Mouse (Mus musculus): ENCODE measurements around the gene Vwce.

Gene Vwce

DNA sequence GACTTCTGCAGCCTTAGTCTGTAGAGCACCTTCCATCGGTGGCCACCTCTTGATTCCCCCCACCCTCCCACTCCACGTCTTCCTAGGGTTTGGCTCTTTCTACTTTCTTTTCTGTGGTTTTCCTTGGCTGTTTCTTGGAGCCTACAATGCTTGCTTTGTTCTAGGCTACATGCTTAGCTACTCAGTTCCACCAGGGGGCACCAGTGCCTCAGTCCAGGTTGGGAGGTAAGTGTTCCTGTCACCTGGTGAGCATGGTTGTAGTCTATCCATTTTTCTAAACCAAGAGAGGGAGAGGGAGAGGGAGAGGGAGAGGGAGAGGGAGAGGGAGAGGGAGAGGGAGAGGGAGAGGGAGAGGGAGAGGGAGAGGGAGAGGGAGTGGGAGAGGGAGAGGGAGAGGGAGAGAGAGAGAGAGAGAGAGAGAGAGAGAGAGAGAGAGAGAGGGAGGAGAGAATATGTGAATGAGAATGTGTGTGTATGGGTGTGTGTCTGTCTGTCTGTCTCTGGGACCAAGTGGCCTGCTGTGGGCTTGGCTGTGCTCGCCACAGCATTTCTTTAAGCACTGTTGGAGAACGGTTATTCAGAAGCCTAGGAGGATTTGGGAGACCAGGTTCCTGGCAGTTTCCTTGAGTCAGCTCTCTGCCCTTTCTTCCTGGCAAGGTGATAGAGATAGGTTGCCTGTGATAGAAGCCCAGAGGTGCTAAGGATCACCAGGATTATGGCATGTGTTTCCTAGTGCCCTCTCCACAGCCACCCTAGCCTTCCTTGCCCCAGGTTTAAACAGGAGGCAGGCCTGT, 80.9 kb downstream of the Vwce start:
- DNase-seq (ENCODE audit: low read depth, low spot score) = peak; percentile 82

DNA sequence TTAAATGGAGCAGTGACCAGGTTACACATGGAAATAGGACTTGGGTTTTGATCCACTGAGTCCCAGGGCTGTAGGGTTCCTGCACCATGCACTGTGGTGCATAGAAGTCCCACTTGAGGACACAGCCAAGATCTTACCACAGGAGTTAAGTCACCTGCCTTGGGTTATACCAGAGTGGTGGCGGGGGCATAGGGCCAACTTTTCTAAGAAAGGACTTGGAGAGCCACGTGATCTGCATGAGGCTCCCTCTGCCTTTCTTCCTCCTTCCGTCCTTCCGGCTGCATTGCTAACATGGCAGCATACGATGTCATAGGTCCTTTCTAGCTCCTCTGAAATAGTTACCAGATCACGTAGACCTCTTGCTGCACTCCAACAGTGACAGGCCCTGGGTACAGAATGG, 81.5 kb downstream of the Vwce start:
- no peak for DNase-seq (ENCODE audit: low read depth, low spot score)
